Comparison of ENCODE assay signal across 23 mouse cellular contexts in genomic region chr5:118525634-118526033, GRCm38 (mm10).
"Had no signal": no experiment of that assay in that cellular context is flagged by ENCODE, and none has a peak within 500 bp of the region (broad histone marks: within the 10 kb centered on the region; RNA-seq: fewer than 3 reads in every experiment).

No protein-coding gene starts in this region.

- H3K27me3 ChIP-seq: kidney, embryonic 15.5 days; lung, embryonic 15.5 days; neural tube, embryonic 13.5 days; stomach, embryonic 15.5 days had no signal

- H3K36me3 ChIP-seq: intestine, embryonic 15.5 days; kidney, embryonic 15.5 days; limb, embryonic 13.5 days; liver, embryonic 12.5 days; liver, embryonic 15.5 days; lung, embryonic 15.5 days; midbrain, embryonic 10.5 days; midbrain, embryonic 13.5 days; neural tube, embryonic 13.5 days; stomach, embryonic 15.5 days had no signal

- H3K27ac ChIP-seq: intestine, embryonic 15.5 days; kidney, embryonic 15.5 days; left cerebral cortex, adult 2 months; limb, embryonic 13.5 days; liver, embryonic 12.5 days; liver, embryonic 15.5 days; lung, embryonic 15.5 days; midbrain, embryonic 10.5 days; midbrain, embryonic 13.5 days; neural tube, embryonic 13.5 days; stomach, embryonic 15.5 days had no signal

- H3K9ac ChIP-seq: intestine, embryonic 15.5 days; kidney, embryonic 15.5 days; limb, embryonic 13.5 days; liver, embryonic 12.5 days; liver, embryonic 15.5 days; lung, embryonic 15.5 days; midbrain, embryonic 13.5 days; neural tube, embryonic 13.5 days; stomach, embryonic 15.5 days had no signal

- DNase-seq: layer of hippocampus, postnatal 36 days; liver; lung, adult 18-20 months; lung, postnatal 10 days; lung, postnatal 36 days; retina, postnatal 1 day; right cerebral cortex, postnatal 25 days; spleen, adult 18-20 months; thymus, postnatal 25 days had no signal

- H3K9me3 ChIP-seq: intestine, embryonic 15.5 days; kidney, embryonic 15.5 days; limb, embryonic 13.5 days; liver, embryonic 12.5 days; liver, embryonic 15.5 days; lung, embryonic 15.5 days; megakaryocyte, embryonic 14.5 days; midbrain, embryonic 10.5 days; midbrain, embryonic 13.5 days; neural tube, embryonic 13.5 days; stomach, embryonic 15.5 days had no signal

- H3K4me1 ChIP-seq: intestine, embryonic 15.5 days; kidney, embryonic 15.5 days; liver, embryonic 12.5 days; liver, embryonic 15.5 days; lung, embryonic 15.5 days; stomach, embryonic 15.5 days had no signal

- H3K4me2 ChIP-seq: intestine, embryonic 15.5 days; kidney, embryonic 15.5 days; limb, embryonic 13.5 days; liver, embryonic 12.5 days; liver, embryonic 15.5 days; lung, embryonic 15.5 days; midbrain, embryonic 13.5 days; neural tube, embryonic 13.5 days; stomach, embryonic 15.5 days had no signal

- ATAC-seq: intestine, embryonic 15.5 days; liver, embryonic 12.5 days; midbrain, embryonic 13.5 days; midbrain, embryonic 16.5 days had no signal

- H3K4me3 ChIP-seq: intestine, embryonic 15.5 days; kidney, embryonic 15.5 days; left cerebral cortex, adult 2 months; limb, embryonic 13.5 days; liver, embryonic 12.5 days; liver, embryonic 15.5 days; lung, embryonic 15.5 days; megakaryocyte, embryonic 14.5 days; midbrain, embryonic 10.5 days; midbrain, embryonic 13.5 days; myocyte; neural tube, embryonic 13.5 days; stomach, embryonic 15.5 days had no signal
